Mouse (Mus musculus): Measurements from ENCODE around the gene Trim58. TPM values are rescaled to one million over a fixed set of nuclear protein-coding genes. Genes with fewer than 3 reads are reported as not detected.

The Trim58 gene
- 0.09 and 0.19 TPM in 2 replicates for polyA plus RNA-seq (2015; fragmentation: Nextera tagmentation; extraction: Ambion mirVana)

DNA sequence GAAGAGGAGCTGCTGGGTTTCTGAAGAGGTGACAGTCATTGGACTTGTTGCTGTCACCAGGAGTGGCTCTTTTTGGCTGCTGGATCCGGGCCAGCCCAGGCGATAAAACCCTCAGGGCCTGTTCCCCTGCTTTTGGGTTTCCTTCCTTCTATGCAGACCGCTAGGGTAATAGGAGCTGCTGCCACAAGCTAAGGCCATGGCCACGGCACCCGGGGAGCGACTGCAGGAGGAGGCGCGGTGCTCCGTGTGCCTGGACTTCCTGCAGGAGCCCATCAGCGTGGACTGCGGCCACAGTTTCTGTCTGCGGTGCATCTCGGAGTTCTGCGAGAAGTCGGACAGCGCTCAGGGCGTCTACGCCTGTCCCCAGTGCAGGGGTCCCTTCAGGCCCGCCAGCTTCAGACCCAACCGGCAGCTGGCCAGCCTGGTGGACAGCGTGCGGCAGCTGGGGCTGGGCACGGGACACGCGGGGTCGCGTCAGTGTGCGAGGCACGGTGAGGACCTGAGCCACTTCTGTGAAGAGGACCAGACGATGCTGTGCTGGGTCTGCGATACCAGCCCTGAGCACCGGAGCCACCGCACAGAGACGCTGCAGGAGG lies at the start of gene Trim58:
Gene Trim58, plus strand, starts transcription at position 194 of the 596 bp plus-strand sequence.
- Histone ChIP-seq H3K9me3 (ENCODE audit: control insufficient read depth, low read length) (no peaks in the 10 kb centered on the region), H3K27me3 (ENCODE audit: control insufficient read depth, insufficient read depth, low read depth, low read length) (peaks cover 14% of the 10 kb centered on the region), H3K9ac (ENCODE audit: low read length) (no peak within 1 kb of the TSS), H3K36me3 (ENCODE audit: control insufficient read depth, insufficient read depth, low read length) (no peaks in the 10 kb centered on the region), H3K4me3 (ENCODE audit: low read length) (peak within 1 kb of the TSS; percentile 28), H3K27ac (ENCODE audit: low read length) (no peak within 1 kb of the TSS), H3K4me2 (ENCODE audit: low read depth, low read length) (peak within 1 kb of the TSS; percentile 55), H3K4me1 (replicated peaks; ENCODE audit: control insufficient read depth, insufficient read depth, low read length) (0 out of 2 replicates have a peak, but pooled peaks cover 3% of the 10 kb centered on the region)
- 2% methylated on average over 34 of the region's 34 CpGs for WGBS
- ATAC-seq (ENCODE audit: low read depth): 0 out of 2 replicates have a peak, but pooled peaks have one; percentile 20

DNA sequence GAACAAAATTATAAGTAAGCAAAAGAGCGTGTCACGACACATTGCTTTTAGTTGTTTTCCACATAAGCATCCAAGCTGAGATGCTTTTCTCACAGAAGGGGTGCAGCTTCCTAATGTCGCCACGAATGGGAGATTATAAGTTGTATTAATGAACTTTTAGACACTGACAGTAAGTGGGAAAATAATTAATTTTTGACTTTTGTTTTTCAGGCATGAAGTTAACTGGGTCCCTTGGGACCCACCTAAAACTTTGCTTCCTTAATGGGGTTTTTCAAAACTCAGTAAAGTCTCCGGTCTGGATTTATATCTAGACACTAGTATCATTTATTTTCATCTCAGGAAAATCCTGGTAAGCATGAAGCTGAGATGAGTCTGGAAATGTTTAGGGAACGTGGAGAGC lies 45.5 kb upstream of the Trim58 start, which contains the start of gene Olfr324:
Gene Olfr324, plus strand, starts transcription at position 301 of the 400 bp plus-strand sequence.
- H3K9ac ChIP-seq (ENCODE audit: low read length): no peak within 1 kb of the TSS
- WGBS: 73% methylated on average over 6 of the region's 6 CpGs
- no peak within 1 kb of the TSS for H3K4me2 ChIP-seq (ENCODE audit: low read depth, low read length)
- no peaks in the 10 kb centered on the region for H3K36me3 ChIP-seq (ENCODE audit: control insufficient read depth, insufficient read depth, low read length)
- ATAC-seq (ENCODE audit: low read depth): no peak
- H3K4me1 ChIP-seq (replicated peaks; ENCODE audit: control insufficient read depth, insufficient read depth, low read length): no peaks in the 10 kb centered on the region
- H3K27me3 ChIP-seq (ENCODE audit: control insufficient read depth, insufficient read depth, low read depth, low read length): no peaks in the 10 kb centered on the region
- no peak within 1 kb of the TSS for H3K27ac ChIP-seq (ENCODE audit: low read length)
- no peak within 1 kb of the TSS for H3K4me3 ChIP-seq (ENCODE audit: low read length)
- no peaks in the 10 kb centered on the region for H3K9me3 ChIP-seq (ENCODE audit: control insufficient read depth, low read length)

DNA sequence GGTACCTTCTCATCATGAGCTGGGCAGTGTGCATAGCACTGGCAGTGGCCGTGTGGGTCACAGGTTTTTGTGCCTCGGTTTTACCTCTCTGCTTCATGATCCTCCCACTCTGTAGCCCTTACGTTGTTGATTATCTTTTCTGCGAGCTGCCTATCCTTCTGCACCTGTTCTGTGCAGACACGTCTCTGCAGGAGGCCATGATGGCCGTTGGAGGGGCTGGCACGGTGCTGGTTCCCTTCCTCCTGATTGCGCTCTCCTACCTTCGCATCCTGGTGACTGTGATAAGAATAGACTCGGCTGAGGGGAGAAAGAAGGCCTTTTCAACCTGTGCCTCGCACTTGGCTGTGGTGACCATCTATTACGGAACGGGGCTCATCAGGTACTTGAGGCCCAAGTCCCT lies 42.4 kb upstream of the Trim58 start:
- Histone ChIP-seq H3K27ac (ENCODE audit: low read length) (no peak overlapping the region), H3K9ac (ENCODE audit: low read length) (no peak overlapping the region), H3K4me2 (ENCODE audit: low read depth, low read length) (no peak overlapping the region), H3K4me3 (ENCODE audit: low read length) (no peak overlapping the region), H3K27me3 (ENCODE audit: control insufficient read depth, insufficient read depth, low read depth, low read length) (no peaks in the 10 kb centered on the region), H3K9me3 (ENCODE audit: control insufficient read depth, low read length) (no peaks in the 10 kb centered on the region), H3K36me3 (ENCODE audit: control insufficient read depth, insufficient read depth, low read length) (no peaks in the 10 kb centered on the region), H3K4me1 (replicated peaks; ENCODE audit: control insufficient read depth, insufficient read depth, low read length) (no peaks in the 10 kb centered on the region)
- WGBS: 79% methylated on average over 13 of the region's 13 CpGs
- ATAC-seq (ENCODE audit: low read depth): no peak

- H3K9ac ChIP-seq (ENCODE audit: low read length): no peak overlapping the region
- no peaks in the 10 kb centered on the region for H3K9me3 ChIP-seq (ENCODE audit: control insufficient read depth, low read length)
- H3K36me3 ChIP-seq (ENCODE audit: control insufficient read depth, insufficient read depth, low read length): no peaks in the 10 kb centered on the region
- H3K4me2 ChIP-seq (ENCODE audit: low read depth, low read length): no peak overlapping the region
- no peak overlapping the region for H3K4me3 ChIP-seq (ENCODE audit: low read length)
- no peak overlapping the region for H3K27ac ChIP-seq (ENCODE audit: low read length)
- ATAC-seq (ENCODE audit: low read depth): no peak
- H3K27me3 ChIP-seq (ENCODE audit: control insufficient read depth, insufficient read depth, low read depth, low read length): no peaks in the 10 kb centered on the region
- no peaks in the 10 kb centered on the region for H3K4me1 ChIP-seq (replicated peaks; ENCODE audit: control insufficient read depth, insufficient read depth, low read length)
Observed at GRCm38 (mm10) chr11:58602062-58602461, 38.2 kb upstream of the Trim58 start.

GRCm38 (mm10) chr11:58602800-58603560 lies 37.3 kb upstream of the Trim58 start:
- H3K9ac ChIP-seq (ENCODE audit: low read length): no peak overlapping the region
- H3K4me1 ChIP-seq (replicated peaks; ENCODE audit: control insufficient read depth, insufficient read depth, low read length): no peaks in the 10 kb centered on the region
- no peak for ATAC-seq (ENCODE audit: low read depth)
- H3K4me2 ChIP-seq (ENCODE audit: low read depth, low read length): no peak overlapping the region
- H3K36me3 ChIP-seq (ENCODE audit: control insufficient read depth, insufficient read depth, low read length): no peaks in the 10 kb centered on the region
- no peaks in the 10 kb centered on the region for H3K27me3 ChIP-seq (ENCODE audit: control insufficient read depth, insufficient read depth, low read depth, low read length)
- H3K9me3 ChIP-seq (ENCODE audit: control insufficient read depth, low read length): no peaks in the 10 kb centered on the region
- no peak overlapping the region for H3K4me3 ChIP-seq (ENCODE audit: low read length)
- 61% methylated on average over 6 of the region's 6 CpGs for WGBS
- H3K27ac ChIP-seq (ENCODE audit: low read length): no peak overlapping the region

GRCm38 (mm10) chr11:58604688-58605087 lies 35.6 kb upstream of the Trim58 start:
- Histone ChIP-seq H3K27me3 (ENCODE audit: control insufficient read depth, insufficient read depth, low read depth, low read length) (no peaks in the 10 kb centered on the region), H3K4me1 (replicated peaks; ENCODE audit: control insufficient read depth, insufficient read depth, low read length) (no peaks in the 10 kb centered on the region), H3K27ac (ENCODE audit: low read length) (no peak overlapping the region), H3K4me3 (ENCODE audit: low read length) (no peak overlapping the region), H3K36me3 (ENCODE audit: control insufficient read depth, insufficient read depth, low read length) (no peaks in the 10 kb centered on the region), H3K9ac (ENCODE audit: low read length) (no peak overlapping the region), H3K4me2 (ENCODE audit: low read depth, low read length) (no peak overlapping the region), H3K9me3 (ENCODE audit: control insufficient read depth, low read length) (no peaks in the 10 kb centered on the region)
- ATAC-seq (ENCODE audit: low read depth): no peak
- 37% methylated on average over 2 of the region's 2 CpGs for WGBS

GRCm38 (mm10) chr11:58605228-58605627 lies 35.0 kb upstream of the Trim58 start:
- Histone ChIP-seq H3K27ac (ENCODE audit: low read length) (no peak overlapping the region), H3K9me3 (ENCODE audit: control insufficient read depth, low read length) (no peaks in the 10 kb centered on the region), H3K4me1 (replicated peaks; ENCODE audit: control insufficient read depth, insufficient read depth, low read length) (no peaks in the 10 kb centered on the region), H3K36me3 (ENCODE audit: control insufficient read depth, insufficient read depth, low read length) (no peaks in the 10 kb centered on the region), H3K4me3 (ENCODE audit: low read length) (no peak overlapping the region), H3K27me3 (ENCODE audit: control insufficient read depth, insufficient read depth, low read depth, low read length) (no peaks in the 10 kb centered on the region), H3K4me2 (ENCODE audit: low read depth, low read length) (no peak overlapping the region), H3K9ac (ENCODE audit: low read length) (no peak overlapping the region)
- ATAC-seq (ENCODE audit: low read depth): no peak
- 42% methylated on average over 3 of the region's 3 CpGs for WGBS

- Histone ChIP-seq H3K9me3 (ENCODE audit: control insufficient read depth, low read length) (no peaks in the 10 kb centered on the region), H3K4me2 (ENCODE audit: low read depth, low read length) (no peak overlapping the region), H3K36me3 (ENCODE audit: control insufficient read depth, insufficient read depth, low read length) (no peaks in the 10 kb centered on the region), H3K4me1 (replicated peaks; ENCODE audit: control insufficient read depth, insufficient read depth, low read length) (no peaks in the 10 kb centered on the region), H3K9ac (ENCODE audit: low read length) (no peak overlapping the region), H3K4me3 (ENCODE audit: low read length) (no peak overlapping the region), H3K27ac (ENCODE audit: low read length) (no peak overlapping the region), H3K27me3 (ENCODE audit: control insufficient read depth, insufficient read depth, low read depth, low read length) (no peaks in the 10 kb centered on the region)
- ATAC-seq (ENCODE audit: low read depth): no peak
- 74% methylated on average over 12 of the region's 12 CpGs for WGBS
Observed at GRCm38 (mm10) chr11:58606177-58606919, 33.9 kb upstream of the Trim58 start.

- no peak for ATAC-seq (ENCODE audit: low read depth)
Observed at GRCm38 (mm10) chr11:58607030-58607429, 33.2 kb upstream of the Trim58 start.

More at GRCm38 (mm10) chr11:58607030-58607429, 33.2 kb upstream of the Trim58 start:
- H3K4me3 ChIP-seq (ENCODE audit: low read length): no peak overlapping the region
- no peaks in the 10 kb centered on the region for H3K27me3 ChIP-seq (ENCODE audit: control insufficient read depth, insufficient read depth, low read depth, low read length)
- 65% methylated on average over 6 of the region's 6 CpGs for WGBS
- H3K36me3 ChIP-seq (ENCODE audit: control insufficient read depth, insufficient read depth, low read length): no peaks in the 10 kb centered on the region
- H3K9me3 ChIP-seq (ENCODE audit: control insufficient read depth, low read length): no peaks in the 10 kb centered on the region
- no peak overlapping the region for H3K4me2 ChIP-seq (ENCODE audit: low read depth, low read length)
- no peak overlapping the region for H3K9ac ChIP-seq (ENCODE audit: low read length)
- no peaks in the 10 kb centered on the region for H3K4me1 ChIP-seq (replicated peaks; ENCODE audit: control insufficient read depth, insufficient read depth, low read length)
- H3K27ac ChIP-seq (ENCODE audit: low read length): no peak overlapping the region
